Mouse (Mus musculus) frontal cortex, postnatal 36 days (tissue): ENCODE measurements around the gene Ptcd1.
"Not testable (repeated sequence)": the region's sequence is repeated elsewhere in the genome, so short reads cannot be mapped to it uniquely, and the experiment has no call there.

Experiments
- DNase-seq, 2 experiments: peaks; one replicate each; pipeline ENCODE4 v3.0.0; 2022; ENCODE audit warnings: low spot score in 2 of 2

Gene Ptcd1

DNA sequence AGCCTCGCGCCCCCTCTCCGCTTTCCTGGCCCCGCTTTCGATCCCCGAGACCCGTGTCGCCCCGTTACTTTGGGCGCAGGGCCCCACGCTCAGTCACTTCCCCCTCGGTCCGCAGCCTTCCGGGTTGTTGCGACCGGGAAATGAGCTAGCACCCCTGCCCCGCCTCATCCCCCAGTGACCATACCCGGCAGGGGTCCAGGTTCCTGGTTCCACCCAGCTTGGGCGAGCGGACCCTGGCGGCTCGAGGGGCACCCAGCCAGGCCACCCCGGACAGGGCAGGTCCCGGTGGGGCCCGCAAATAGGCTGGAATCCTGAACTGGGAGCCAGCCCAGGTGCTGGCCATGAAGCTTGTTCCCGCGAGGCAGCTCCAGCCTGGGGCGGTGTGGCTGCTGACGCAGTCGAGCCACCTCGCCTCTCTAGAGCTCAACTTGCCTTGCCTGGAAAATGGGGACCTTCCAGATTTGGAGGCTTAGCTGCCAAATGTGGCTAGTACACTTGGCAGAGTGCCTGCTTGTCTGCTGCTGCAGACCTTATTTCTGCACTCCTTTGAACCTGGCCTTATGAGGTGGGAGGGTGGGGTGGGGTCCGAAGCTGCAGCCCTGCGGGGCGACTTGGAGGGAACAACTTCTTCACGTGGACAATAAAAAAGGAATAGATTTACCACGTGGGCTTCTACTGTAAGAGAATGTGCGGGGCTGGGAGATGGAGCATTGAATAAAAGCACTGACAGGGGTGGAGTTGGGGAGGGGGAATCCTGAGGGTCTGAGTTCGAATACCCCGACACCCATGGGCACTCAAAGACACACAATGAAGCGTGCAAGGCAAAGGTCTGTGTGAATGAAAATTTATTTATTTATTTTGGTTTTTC lies 52.1 kb downstream of the Ptcd1 start:
- DNase-seq = no peak

DNA sequence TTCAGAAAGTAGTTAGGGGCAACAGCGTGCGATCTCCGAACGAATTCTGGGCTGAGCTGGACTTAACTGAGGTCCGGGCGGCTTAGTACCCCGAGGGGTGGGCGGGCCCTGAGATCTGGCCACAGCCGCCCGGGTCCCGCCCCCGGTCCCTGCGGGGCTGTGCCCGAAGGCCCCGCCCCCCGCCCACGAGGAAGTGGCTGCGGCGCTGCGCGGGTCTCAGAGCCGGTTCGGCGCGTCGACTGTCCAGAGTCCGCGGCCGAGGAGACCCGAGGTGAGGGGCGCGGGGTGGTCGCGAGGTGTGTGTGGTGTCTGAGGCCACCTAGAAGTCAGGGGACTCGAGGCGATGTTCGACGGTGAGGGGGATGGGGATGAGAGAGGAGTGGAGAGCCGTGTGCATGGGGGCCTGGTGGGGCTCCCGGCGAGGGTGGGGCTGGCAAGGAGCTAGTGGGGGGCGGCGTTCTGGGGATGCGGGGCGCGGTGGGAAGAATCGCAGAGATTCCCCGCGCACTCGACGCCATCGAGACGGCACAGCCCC lies 52.8 kb downstream of the Ptcd1 start, which contains the start of gene Arpc1b:
Gene Arpc1b (plus strand): TSS at position 145 of the 535 bp plus-strand sequence.
- no peak for DNase-seq

DNA sequence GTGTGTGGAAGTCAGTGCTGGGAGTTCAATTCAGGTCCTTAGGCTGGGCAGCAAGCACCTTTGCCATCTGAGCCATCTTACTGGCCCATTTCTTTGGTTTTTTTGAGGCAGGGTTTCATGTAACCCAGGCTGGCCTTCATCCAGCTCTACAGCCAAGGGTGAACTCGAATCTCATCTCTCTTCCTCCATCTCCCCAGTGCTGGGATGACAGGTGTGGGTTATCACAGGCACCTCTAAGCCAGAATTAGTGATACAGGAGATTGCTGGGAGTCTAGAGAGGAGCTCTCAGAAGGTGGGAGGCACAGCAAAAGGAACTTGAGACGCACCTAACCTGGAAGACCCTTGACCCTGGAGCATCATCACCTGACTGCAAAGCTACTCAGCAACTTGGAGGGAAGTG lies 53.5 kb downstream of the Ptcd1 start:
- no peak for DNase-seq

DNA sequence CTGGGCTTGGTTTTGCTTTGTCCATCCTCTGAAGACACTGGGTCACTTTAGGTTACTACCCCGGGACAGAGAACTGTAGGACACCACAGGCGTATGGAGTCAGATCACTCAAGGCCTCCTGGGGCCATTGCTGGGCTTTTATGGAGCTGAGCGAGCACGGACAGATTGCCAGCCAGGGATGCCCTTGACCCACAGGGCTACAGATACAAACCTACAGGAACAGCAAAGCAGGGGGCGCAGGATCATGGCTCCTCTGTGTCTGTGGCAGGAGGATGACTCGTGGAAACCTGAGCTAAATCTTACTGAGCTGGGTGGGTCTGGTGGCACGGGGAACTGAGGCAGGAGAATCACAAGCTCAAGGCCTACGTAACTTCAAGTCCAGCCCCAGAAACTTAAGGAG lies 54.3 kb downstream of the Ptcd1 start:
- DNase-seq = no peak

DNA sequence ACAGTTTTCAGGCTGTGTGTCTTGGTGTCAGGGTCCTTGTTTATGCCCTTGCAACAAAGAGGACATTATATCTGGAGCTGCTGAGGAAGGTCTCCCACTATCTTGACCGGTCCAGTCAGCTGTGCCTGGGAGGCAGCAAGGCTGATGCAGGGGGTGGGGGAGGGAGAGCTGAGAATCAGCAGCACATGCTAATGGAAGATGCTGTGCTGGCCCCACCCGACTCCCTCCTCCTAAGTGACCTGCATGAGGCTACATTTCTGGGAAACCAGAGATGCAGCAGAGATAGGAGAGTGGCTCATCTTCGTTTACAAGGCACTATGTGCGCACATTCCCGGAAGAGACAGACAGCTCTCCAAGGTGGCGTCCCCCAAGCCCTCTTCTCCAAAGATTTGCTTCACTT lies 56.5 kb downstream of the Ptcd1 start:
- no peak for DNase-seq

DNA sequence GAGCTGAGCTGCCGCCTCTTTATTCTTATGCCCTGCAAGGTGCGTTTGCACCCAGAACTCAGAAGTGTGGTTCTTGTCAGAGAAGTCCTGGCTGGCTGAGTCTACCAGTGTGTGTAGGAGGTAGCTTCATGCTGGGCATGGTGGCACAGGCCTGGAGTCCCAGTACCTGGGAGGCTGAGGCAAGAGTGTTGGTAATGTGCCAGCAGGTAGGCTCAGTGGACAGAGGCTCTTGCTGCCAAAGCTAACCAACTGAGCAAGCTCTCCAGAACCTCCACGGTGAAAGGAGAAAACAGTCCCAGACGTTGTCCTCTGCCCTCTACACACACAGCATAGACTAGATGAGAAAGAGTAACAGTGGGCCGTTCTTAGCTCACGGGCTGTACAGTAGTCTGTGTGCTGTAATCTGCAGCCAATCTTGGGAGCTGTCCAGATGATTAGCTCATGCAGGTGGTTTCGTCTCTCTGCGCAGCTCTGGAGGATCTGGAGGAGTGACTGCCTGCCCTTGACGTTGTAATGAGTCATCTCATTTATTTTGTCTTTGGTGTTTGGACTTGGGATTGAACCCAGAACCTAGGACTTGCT lies 61.1 kb downstream of the Ptcd1 start:
- no peak for DNase-seq

DNA sequence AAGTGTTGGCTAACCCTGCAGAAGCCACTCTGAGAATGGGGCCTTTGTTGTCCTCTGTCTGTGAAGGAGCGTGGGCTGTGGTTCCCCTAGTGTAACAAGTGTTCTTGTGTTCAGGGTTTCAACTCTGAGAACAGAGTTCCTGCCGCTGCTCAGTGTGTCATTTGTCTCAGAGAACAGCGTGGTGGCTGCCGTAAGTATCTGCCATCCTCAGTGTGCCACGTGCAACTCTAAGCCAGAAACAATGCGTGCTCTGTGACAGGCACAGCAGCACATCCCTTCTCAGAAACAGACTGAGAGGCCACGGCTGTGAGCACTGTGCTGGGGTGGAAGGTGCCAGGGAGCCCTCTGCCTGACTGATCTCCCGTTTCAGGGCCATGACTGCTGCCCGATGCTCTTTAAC lies 62.6 kb downstream of the Ptcd1 start:
- DNase-seq = no peak

DNA sequence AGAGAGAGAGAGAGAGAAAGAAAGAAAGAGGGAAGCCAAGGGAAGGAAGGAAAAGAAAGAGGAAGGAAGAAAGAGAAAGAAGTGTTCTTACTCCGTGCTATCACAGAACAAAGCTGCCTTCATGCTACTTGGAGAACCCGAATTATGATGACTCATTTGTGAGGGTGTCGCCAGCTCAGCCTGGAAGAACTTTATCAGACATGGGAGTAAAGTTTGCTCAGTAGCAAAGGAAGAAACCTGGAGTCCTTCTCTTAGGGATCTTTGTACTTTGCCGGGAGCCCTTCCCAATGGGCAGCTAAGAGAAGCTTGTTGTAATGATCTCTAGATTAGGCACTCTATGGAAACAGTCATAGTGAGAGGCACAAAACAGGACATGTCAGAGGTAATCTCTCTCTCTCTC lies 64.2 kb downstream of the Ptcd1 start:
- no peak for DNase-seq

DNA sequence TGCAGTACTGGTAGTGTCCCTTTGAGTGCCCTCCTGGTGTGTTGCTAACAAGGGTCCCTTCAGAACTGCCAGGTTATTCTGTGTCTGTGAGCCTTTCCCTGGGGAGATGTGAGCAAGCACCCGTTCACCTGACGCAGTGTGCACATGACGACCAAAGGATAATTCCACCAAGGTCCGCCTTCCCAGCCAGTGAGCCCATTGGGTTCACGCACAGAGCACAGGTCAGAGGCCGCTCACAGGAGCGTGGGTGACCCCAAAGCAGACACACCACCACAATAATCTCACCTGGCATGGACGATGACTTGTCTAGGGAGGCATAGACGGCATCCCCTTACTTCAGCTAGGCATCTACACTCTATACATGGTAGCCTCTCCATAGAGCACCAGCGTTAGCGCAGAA lies 65.5 kb downstream of the Ptcd1 start:
- not testable (repeated sequence) for DNase-seq

DNA sequence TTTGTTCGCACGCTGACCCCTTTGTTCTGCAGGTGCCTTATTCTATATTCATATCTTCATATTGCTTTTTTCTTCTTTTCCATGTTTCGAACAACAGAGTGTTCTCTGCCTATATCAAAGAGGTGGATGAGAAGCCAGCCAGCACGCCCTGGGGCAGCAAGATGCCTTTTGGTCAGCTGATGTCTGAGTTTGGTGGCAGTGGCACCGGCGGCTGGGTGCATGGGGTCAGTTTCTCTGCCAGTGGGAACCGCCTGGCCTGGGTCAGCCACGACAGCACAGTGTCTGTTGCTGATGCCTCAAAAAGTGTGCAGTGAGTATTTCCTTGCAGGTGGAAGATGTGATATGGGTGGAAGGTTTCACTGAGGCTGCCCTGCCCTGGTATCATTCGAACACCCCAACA lies 65.9 kb downstream of the Ptcd1 start:
- DNase-seq = no peak

DNA sequence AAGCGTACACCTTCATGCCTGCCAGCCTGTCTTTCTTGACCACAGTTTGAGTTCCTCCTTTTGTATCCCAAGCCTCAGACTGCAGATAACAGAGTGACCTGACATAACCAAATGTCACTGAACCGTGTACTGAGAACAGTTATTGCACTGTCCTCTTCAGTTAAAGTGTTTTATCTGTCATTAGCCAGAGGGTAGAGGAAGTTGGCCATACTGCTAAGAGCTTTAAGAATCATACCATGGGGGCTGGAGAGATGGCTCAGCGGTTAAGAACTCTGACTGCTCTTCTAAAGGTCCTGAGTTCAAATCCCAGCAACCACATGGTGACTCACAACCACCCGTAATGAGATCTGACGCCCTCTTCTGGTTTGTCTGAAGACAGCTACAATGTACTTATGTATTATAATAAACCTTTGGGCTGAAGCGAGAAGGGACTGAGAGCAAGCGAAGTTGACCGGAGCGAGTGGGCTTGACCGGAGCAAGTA lies 68.5 kb downstream of the Ptcd1 start:
- no peak for DNase-seq
